Mouse (Mus musculus): Measurements from ENCODE around the gene Cd83. TPM values are rescaled to one million over a fixed set of nuclear protein-coding genes. Genes with fewer than 3 reads are reported as not detected.

The Cd83 gene
- polyA plus RNA-seq, 1 experiment from 2014 or later, result 27.0 TPM

DNA sequence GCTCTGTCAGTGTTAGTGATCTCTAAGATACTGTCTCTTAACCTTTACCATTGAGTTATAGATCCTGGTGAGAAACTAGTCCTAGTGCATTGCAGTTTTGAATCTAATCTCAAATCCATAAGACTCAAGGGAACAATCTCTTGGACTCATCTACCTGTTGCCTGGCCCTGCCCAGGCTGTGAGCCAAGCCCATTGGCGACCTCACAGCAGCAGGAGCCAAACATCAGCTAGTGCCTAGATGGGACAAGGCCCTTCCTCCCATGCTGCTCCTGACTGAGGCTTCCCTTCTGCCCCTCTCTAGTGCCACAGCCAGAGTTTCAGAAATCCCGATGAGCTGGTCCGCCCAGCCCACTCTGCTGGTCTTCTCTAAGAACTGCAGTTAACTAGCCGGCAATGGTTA, 14.1 kb downstream of the Cd83 start:
- ATAC-seq (ENCODE audit: low FRiP score, low read depth), result no peak
- no peak overlapping the region for H3K4me3 ChIP-seq
- WGBS, result 85% methylated on average over 4 of the region's 4 CpGs
- H3K27me3 ChIP-seq, result no peaks in the 10 kb centered on the region; the same call in 1 of the 2 replicates
- no peak overlapping the region for H3K27ac ChIP-seq
- peaks cover 33% of the 10 kb centered on the region for H3K36me3 ChIP-seq
- H3K9me3 ChIP-seq, result no peaks in the 10 kb centered on the region
- H3K4me2 ChIP-seq (replicated peaks), result no peak overlapping the region
- peaks cover 14% of the 10 kb centered on the region for H3K4me1 ChIP-seq
- no peak overlapping the region for H3K9ac ChIP-seq

GRCm38 (mm10) chr13:43800136-43800535, 15.6 kb downstream of the Cd83 start:
- H3K36me3 ChIP-seq, result peaks cover 33% of the 10 kb centered on the region
- no peaks in the 10 kb centered on the region for H3K9me3 ChIP-seq
- H3K4me1 ChIP-seq, result peaks cover 14% of the 10 kb centered on the region
- H3K4me3 ChIP-seq, result no peak overlapping the region
- no peak overlapping the region for H3K4me2 ChIP-seq (replicated peaks)
- no peak overlapping the region for H3K27ac ChIP-seq
- H3K27me3 ChIP-seq, result no peaks in the 10 kb centered on the region
- H3K9ac ChIP-seq, result no peak overlapping the region
- ATAC-seq (ENCODE audit: low FRiP score, low read depth), result no peak

- no peaks in the 10 kb centered on the region for H3K9me3 ChIP-seq
- H3K4me2 ChIP-seq (replicated peaks), result no peak overlapping the region
- WGBS, result 53% methylated on average over 3 of the region's 3 CpGs
Measured at GRCm38 (mm10) chr13:43801961-43802360, 17.4 kb downstream of the Cd83 start.

GRCm38 (mm10) chr13:43802361-43803137, 18.0 kb downstream of the Cd83 start:
- Histone ChIP-seq H3K4me3 (no peak overlapping the region), H3K4me1 (peaks cover 19% of the 10 kb centered on the region), H3K9me3 (no peaks in the 10 kb centered on the region), H3K9ac (no peak overlapping the region), H3K4me2 (replicated peaks) (no peak overlapping the region), H3K27me3 (no peaks in the 10 kb centered on the region), H3K27ac (no peak overlapping the region), H3K36me3 (peaks cover 33% of the 10 kb centered on the region)
- WGBS, result 87% methylated on average over 8 of the region's 8 CpGs
- ATAC-seq (ENCODE audit: low FRiP score, low read depth), result no peak

More at GRCm38 (mm10) chr13:43801961-43802360, 17.4 kb downstream of the Cd83 start:
- no peak overlapping the region for H3K9ac ChIP-seq
- H3K27me3 ChIP-seq, result no peaks in the 10 kb centered on the region
- no peak overlapping the region for H3K27ac ChIP-seq
- peaks cover 33% of the 10 kb centered on the region for H3K36me3 ChIP-seq
- H3K4me1 ChIP-seq, result peaks cover 19% of the 10 kb centered on the region
- H3K4me3 ChIP-seq, result no peak overlapping the region
- no peak for ATAC-seq (ENCODE audit: low FRiP score, low read depth)

DNA sequence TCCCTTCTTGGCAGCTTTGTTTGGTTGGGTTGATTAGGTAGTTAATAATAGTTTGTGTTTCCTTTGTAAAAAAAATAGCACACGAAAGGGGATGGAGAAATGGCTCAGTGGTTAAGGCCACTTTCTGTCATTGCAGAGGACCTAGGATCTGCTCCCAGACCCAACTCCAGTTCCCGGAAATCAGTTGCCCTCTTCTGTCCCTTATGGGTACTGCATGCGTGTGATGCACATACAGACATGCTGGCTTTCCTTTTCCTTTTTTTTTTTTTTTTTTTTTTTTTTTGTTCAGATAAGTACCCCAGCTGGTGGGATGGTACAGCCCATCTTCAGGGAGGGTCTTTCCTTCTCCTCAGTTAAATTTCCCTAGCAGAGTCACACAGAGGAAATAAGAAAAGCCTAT, 20.1 kb downstream of the Cd83 start:
- Histone ChIP-seq H3K4me2 (replicated peaks) (no peak overlapping the region), H3K4me1 (peaks cover 26% of the 10 kb centered on the region), H3K27me3 (no peaks in the 10 kb centered on the region), H3K9me3 (no peaks in the 10 kb centered on the region), H3K9ac (no peak overlapping the region), H3K36me3 (peaks cover 27% of the 10 kb centered on the region), H3K27ac (no peak overlapping the region), H3K4me3 (no peak overlapping the region)
- WGBS, result 89% methylated on average over 3 of the region's 3 CpGs
- ATAC-seq (ENCODE audit: low FRiP score, low read depth), result no peak

- Histone ChIP-seq H3K4me1 (peaks cover 26% of the 10 kb centered on the region), H3K4me3 (no peak overlapping the region), H3K36me3 (peaks cover 21% of the 10 kb centered on the region), H3K9me3 (no peaks in the 10 kb centered on the region), H3K27ac (no peak overlapping the region), H3K9ac (no peak overlapping the region), H3K27me3 (no peaks in the 10 kb centered on the region), H3K4me2 (replicated peaks) (no peak overlapping the region)
- no peak for ATAC-seq (ENCODE audit: low FRiP score, low read depth)
- 83% methylated on average over 5 of the region's 5 CpGs for WGBS
Measured at GRCm38 (mm10) chr13:43805159-43805758, 20.7 kb downstream of the Cd83 start.

DNA sequence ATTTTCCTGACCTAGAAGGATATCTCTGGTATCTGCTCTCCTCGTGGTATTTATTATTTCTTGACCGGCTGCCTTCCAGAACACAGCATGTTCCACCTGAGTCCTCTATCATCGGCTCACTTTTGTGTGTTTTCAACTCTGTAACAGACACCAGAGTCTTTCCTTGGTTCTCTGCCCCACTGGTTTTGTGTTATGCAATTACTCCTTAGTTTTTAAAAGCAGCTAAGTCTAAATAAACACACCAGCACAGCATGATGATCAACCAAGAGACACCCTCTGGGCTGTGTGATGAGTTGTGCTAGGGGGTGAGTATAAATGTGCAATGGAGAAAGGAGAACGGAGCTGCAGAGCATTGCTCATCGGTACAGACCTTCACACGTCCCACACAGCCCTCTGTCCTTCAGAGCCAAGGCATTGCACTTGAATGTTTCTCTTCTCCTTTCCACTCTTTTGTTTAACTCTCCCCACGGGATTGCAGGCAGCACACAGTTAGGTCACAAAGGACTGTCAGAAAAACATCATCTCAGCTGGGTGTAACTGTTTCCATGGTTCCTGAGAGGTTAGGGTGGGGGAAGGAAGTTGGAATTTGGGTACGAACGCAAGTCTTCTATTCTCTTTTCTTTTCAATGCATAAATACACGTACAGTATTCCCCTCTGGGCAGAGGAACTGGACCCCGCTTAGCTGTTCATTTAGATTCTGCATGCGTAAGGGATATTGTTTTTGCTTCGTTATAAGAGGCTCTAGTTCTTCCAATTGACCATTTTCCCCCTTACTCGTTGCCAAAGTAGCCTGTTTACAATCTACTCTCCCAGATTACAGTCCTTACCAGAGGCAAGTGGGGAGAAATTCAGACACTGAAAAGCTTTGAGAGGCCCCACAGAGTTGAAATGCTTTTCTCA, 22.0 kb downstream of the Cd83 start:
- Histone ChIP-seq H3K4me2 (replicated peaks) (0 out of 2 replicates have a peak overlapping the region, but pooled peaks have one; percentile 7), H3K9ac (no peak overlapping the region), H3K36me3 (peaks cover 11% of the 10 kb centered on the region), H3K27me3 (no peaks in the 10 kb centered on the region), H3K9me3 (no peaks in the 10 kb centered on the region), H3K27ac (peak overlapping the region; percentile 52; the same call in 1 of the 2 replicates), H3K4me3 (no peak overlapping the region), H3K4me1 (peaks cover 26% of the 10 kb centered on the region)
- ATAC-seq (ENCODE audit: low FRiP score, low read depth), result no peak
- WGBS, result 61% methylated on average over 14 of the region's 14 CpGs

DNA sequence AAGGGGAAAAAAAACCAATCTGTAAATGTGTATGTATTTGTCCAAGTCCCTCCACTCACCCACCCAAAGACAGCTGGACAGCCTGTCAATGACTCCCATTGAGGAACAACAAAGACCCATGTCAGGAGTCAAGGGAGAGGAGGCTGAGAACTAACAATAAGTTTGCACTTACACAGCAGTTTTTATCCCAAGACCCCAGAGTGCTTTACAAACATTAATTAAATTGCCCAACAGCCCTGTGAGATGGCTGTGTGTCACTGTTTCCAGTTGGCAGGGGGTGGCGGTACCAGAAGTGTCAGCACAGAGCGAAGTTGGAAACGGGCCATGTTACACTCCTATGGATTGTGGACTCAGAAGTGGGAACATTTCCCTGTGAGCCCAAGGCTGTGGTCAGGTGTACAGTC, 22.7 kb downstream of the Cd83 start:
- Histone ChIP-seq H3K9ac (no peak overlapping the region), H3K4me2 (replicated peaks) (no peak overlapping the region), H3K4me3 (no peak overlapping the region), H3K27ac (peak overlapping the region; percentile 52; the same call in 1 of the 2 replicates), H3K4me1 (peaks cover 26% of the 10 kb centered on the region), H3K36me3 (peaks cover 7% of the 10 kb centered on the region), H3K9me3 (no peaks in the 10 kb centered on the region), H3K27me3 (no peaks in the 10 kb centered on the region)
- 72% methylated on average over 3 of the region's 3 CpGs for WGBS
- no peak; the same call in 1 of the 2 replicates for ATAC-seq (ENCODE audit: low FRiP score, low read depth)

DNA sequence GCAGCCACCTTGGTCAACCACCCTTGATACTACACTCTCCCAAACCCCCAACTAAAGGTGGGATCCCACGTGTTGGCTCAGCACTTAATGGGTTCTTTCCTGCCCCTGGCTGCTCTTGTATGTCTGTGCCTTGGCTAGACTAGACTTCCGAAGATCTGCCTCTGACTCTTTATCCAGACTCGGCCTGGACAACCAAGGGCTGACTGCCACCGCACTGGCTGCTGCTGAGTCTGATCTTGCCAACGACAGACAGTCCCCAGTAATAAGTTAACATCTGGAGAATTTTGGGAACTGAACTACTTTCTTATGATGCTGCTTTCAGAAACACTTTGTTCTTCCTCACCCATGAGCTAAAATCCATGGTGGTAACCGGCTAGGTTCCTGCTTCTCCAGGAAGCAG, 26.0 kb downstream of the Cd83 start:
- WGBS, result 82% methylated on average over 6 of the region's 6 CpGs

GRCm38 (mm10) chr13:43811835-43812234, 27.3 kb downstream of the Cd83 start:
- H3K4me1 ChIP-seq, result peaks cover 16% of the 10 kb centered on the region
- peaks cover 7% of the 10 kb centered on the region; the same call in 1 of the 2 replicates for H3K9me3 ChIP-seq
- no peak overlapping the region for H3K4me2 ChIP-seq (replicated peaks)
- no peak overlapping the region for H3K9ac ChIP-seq
- no peaks in the 10 kb centered on the region for H3K36me3 ChIP-seq
- H3K27me3 ChIP-seq, result no peaks in the 10 kb centered on the region
- H3K4me3 ChIP-seq, result no peak overlapping the region
- no peak overlapping the region for H3K27ac ChIP-seq
- 82% methylated on average over 3 of the region's 3 CpGs for WGBS
- ATAC-seq (ENCODE audit: low FRiP score, low read depth), result no peak

More for the DNA sequence above, 26.0 kb downstream of the Cd83 start:
- no peak overlapping the region for H3K9ac ChIP-seq
- H3K36me3 ChIP-seq, result no peaks in the 10 kb centered on the region
- H3K4me1 ChIP-seq, result peaks cover 23% of the 10 kb centered on the region
- no peak overlapping the region for H3K4me3 ChIP-seq
- no peak overlapping the region for H3K27ac ChIP-seq
- H3K27me3 ChIP-seq, result no peaks in the 10 kb centered on the region
- H3K9me3 ChIP-seq, result peaks cover 6% of the 10 kb centered on the region; the same call in 1 of the 2 replicates
- ATAC-seq (ENCODE audit: low FRiP score, low read depth), result no peak
- no peak overlapping the region for H3K4me2 ChIP-seq (replicated peaks)

- peaks cover 7% of the 10 kb centered on the region; the same call in 1 of the 2 replicates for H3K9me3 ChIP-seq
- H3K4me1 ChIP-seq, result peaks cover 14% of the 10 kb centered on the region
- 84% methylated on average over 8 of the region's 8 CpGs for WGBS
- H3K9ac ChIP-seq, result no peak overlapping the region
- H3K27me3 ChIP-seq, result no peaks in the 10 kb centered on the region
- H3K4me2 ChIP-seq (replicated peaks), result no peak overlapping the region
- H3K4me3 ChIP-seq, result no peak overlapping the region
- no peak overlapping the region for H3K27ac ChIP-seq
- no peak for ATAC-seq (ENCODE audit: low FRiP score, low read depth)
- H3K36me3 ChIP-seq, result no peaks in the 10 kb centered on the region
Measured at GRCm38 (mm10) chr13:43813431-43813830, 28.9 kb downstream of the Cd83 start.

GRCm38 (mm10) chr13:43817461-43817860, 32.9 kb downstream of the Cd83 start:
- Histone ChIP-seq H3K27me3 (no peaks in the 10 kb centered on the region), H3K27ac (peak overlapping the region; percentile 79; the same call in 1 of the 2 replicates), H3K4me2 (replicated peaks) (no peak overlapping the region), H3K9me3 (peaks cover 7% of the 10 kb centered on the region; the same call in 1 of the 2 replicates), H3K4me3 (no peak overlapping the region), H3K4me1 (peaks cover 22% of the 10 kb centered on the region), H3K9ac (no peak overlapping the region), H3K36me3 (no peaks in the 10 kb centered on the region)
- no peak for ATAC-seq (ENCODE audit: low FRiP score, low read depth)
- 82% methylated on average over 3 of the region's 3 CpGs for WGBS
